Mouse (Mus musculus) stomach, postnatal 0 days (tissue): Measurements from ENCODE around the gene Mical3.

Experiments
- CTCF ChIP-seq: IDR thresholded peaks from 2 replicates; pipeline ENCODE4 v1.5.1; 2016; ENCODE audit warnings: antibody characterized with exemption, low read depth, mild to moderate bottlenecking, moderate library complexity
- EP300 ChIP-seq: optimal IDR thresholded peaks from 2 replicates; pipeline ENCODE3; 2016; ENCODE audit warnings: antibody characterized with exemption

DNA sequence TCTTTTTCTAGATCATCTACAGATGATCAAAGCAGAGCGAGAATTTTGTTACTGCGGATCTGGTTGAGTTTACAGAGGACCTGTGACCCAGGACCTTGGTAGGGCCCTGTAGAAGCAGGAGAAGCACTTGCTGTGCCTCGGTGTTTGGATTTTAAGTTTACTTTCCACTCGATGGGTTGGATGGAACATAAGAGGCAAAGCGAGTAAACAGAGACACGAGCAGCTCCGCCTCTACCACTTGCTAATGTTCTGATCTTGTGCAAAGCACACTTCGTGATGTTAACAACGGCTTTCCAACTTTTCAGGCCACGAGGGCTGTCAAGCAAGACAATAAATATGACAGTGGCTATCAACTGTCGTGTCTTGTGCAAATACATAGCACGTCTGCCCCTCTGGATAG is 31.8 kb upstream of the Mical3 start:
- TF ChIP-seq EP300 (no peak), CTCF (no peak)
